Mouse (Mus musculus) cortical plate, adult 2 months (tissue): ENCODE data around the gene Ninl.

Source experiments
- CTCF ChIP-seq: fragments of 200-500 bp; IDR thresholded peaks from 2 replicates; pipeline ENCODE4 v1.5.1; 2011; ENCODE audit warnings: mild to moderate bottlenecking, control low read depth, low read length; ENCODE audit not compliant: insufficient read depth; ENCODE audit errors: extremely low read depth
- POLR2A ChIP-seq: fragments of 200-500 bp; IDR thresholded peaks from 2 replicates; pipeline ENCODE4 v1.6.1; 2011; ENCODE audit warnings: mild to moderate bottlenecking, low read length, control low read depth; ENCODE audit not compliant: insufficient read depth; ENCODE audit errors: extremely low read depth

DNA sequence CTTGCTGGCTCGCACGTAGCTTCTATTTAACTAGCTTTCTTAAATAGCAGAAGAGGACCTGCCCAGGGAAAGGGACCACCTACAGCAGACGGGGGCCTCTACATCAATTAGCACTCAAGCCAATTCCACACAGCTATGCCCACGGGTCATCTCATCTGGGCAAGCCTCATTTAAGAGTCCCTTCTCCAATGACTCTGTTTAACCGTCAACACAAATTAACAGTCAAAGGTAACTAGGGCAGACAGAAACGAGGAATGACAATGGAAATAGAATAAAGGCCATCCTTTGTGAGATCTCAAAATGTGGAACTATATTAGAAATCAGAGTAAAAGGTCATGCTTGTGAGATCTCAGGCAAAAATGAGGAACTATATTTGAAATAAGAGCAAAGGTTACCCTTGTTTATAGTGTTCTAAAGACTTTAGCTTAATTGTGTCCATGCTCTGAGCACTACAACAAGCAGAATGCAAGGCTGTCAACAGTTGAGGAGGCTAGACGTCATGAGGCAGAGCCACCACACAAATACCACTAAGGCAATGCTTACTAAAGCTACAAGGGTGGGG lies 143.4 kb downstream of the Ninl start:
- TF ChIP-seq CTCF (no peak), POLR2A (no peak)
